ENCODE assay signal across 13 mouse cellular contexts in the genomic region with DNA sequence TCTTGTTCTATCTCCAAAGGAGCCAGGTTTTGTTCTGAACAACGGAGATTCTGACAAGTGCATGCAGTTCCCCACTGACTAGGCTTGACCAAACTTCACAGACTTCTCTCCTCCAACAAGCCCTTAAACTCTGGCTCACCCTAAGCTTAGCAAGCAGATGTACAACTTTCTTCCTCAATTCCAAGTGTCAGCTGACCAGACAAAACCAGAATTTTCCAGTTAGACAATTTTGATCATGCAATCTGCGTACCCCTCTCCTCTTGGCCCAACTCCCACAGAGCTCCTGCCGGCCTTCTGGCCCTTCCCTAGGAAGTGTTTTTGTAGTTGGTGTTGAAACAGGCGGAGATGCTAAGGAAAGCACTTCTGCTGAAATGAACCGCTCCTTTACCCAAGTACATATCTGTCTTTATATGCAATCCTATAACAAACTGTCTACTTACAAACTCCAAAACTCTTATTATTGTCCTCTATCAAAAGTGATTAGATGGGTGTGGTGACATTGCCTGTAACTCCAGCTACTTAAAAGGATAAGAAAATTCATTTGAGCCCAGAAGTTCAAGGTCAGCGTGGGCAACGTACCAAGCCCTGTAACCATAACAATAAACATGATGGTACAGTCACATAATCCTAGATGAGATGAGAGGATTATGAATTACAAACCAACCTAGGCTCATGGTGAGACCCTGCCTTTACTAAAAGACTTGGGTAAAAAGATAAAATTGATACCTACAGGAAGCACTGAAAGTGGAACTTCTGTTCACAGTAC. TPM values are rescaled to one million over a fixed set of nuclear protein-coding genes. Genes with fewer than 3 reads are reported as not detected.
DNase-seq lines count a peak whose midpoint lies in the region; ATAC-seq and TF ChIP-seq lines count a peak whose summit lies in the region.
"Had no signal": no experiment of that assay in that cellular context is flagged by ENCODE, and none has a peak within 500 bp of the region (broad histone marks: within the 10 kb centered on the region; RNA-seq: fewer than 3 reads in every experiment).

No protein-coding gene starts in this region.

- DNase-seq in heart, adult 11 months = peak; percentile 95
- no peak for DNase-seq in heart, postnatal 36 days
- peak; percentile 48 for DNase-seq in lung, embryonic 14.5 days
- DNase-seq in lung, postnatal 4 days = no peak
- peak; percentile 72 for DNase-seq in skeletal muscle tissue, adult 2 months (ENCODE audit: low read depth, low spot score)
- DNase-seq in frontal cortex, postnatal 10 days (ENCODE audit: low spot score in 2 of 2) = no peak
- no peak for DNase-seq in cerebellum, adult 9-11 months
- DNase-seq: heart, postnatal 4 days; kidney, postnatal 14 days had no signal

- H3K4me3 ChIP-seq in lung, embryonic 14.5 days (ENCODE audit: low read depth, low read length) = no peak overlapping the region
- no peak overlapping the region for H3K4me3 ChIP-seq in brown adipose tissue, adult 24 weeks (ENCODE audit: insufficient read depth, low read depth, low read length)
- H3K4me3 ChIP-seq: embryonic facial prominence, embryonic 12.5 days; stomach, embryonic 15.5 days had no signal

- no peak overlapping the region for H3K27ac ChIP-seq in lung, embryonic 14.5 days (ENCODE audit: low read depth)
- peak overlapping the region; percentile 45 for H3K27ac ChIP-seq in brown adipose tissue, adult 24 weeks (replicated peaks; ENCODE audit: low read depth, low read length)
- H3K27ac ChIP-seq: embryonic facial prominence, embryonic 12.5 days; stomach, embryonic 15.5 days had no signal

- no peaks in the 10 kb centered on the region for H3K36me3 ChIP-seq in lung, embryonic 14.5 days (ENCODE audit: insufficient read depth)
- H3K36me3 ChIP-seq: embryonic facial prominence, embryonic 12.5 days; stomach, embryonic 15.5 days had no signal

- intact Hi-C loops in heart, postnatal 36 days (cut with DNase I) = no loop called here

- H3K4me1 ChIP-seq in lung, embryonic 14.5 days (ENCODE audit: insufficient read depth) = peaks cover 14% of the 10 kb centered on the region; the same call in 1 of the 2 replicates
- H3K4me1 ChIP-seq in brown adipose tissue, adult 24 weeks (ENCODE audit: control insufficient read depth, insufficient read depth, insufficient read length, low read length) = peaks cover 23% of the 10 kb centered on the region

- TF ChIP-seq CTCF in lung, embryonic 14.5 days (IDR thresholded peaks at IDR 0.05; ENCODE audit: low read depth) = no peak

- H3K9me3 ChIP-seq in lung, embryonic 14.5 days (ENCODE audit: low read depth, low read length) = no peaks in the 10 kb centered on the region
- H3K9me3 ChIP-seq: embryonic facial prominence, embryonic 12.5 days; stomach, embryonic 15.5 days had no signal

- ATAC-seq in lung, embryonic 14.5 days (ENCODE audit: insufficient read depth) = peak; percentile 38
- ATAC-seq: midbrain, embryonic 16.5 days had no signal

- H3K27me3 ChIP-seq in lung, embryonic 14.5 days (ENCODE audit: insufficient read depth, low read length) = no peaks in the 10 kb centered on the region
- H3K27me3 ChIP-seq: embryonic facial prominence, embryonic 12.5 days; stomach, embryonic 15.5 days had no signal

- no peak overlapping the region for H3K9ac ChIP-seq in lung, embryonic 14.5 days
- H3K9ac ChIP-seq: embryonic facial prominence, embryonic 12.5 days; stomach, embryonic 15.5 days had no signal

- H3K4me2 ChIP-seq in lung, embryonic 14.5 days = no peak overlapping the region
- H3K4me2 ChIP-seq: embryonic facial prominence, embryonic 12.5 days; stomach, embryonic 15.5 days had no signal

- WGBS in lung, embryonic 14.5 days = 57% methylated on average over 7 of the region's 7 CpGs

RNA-seq across cellular contexts. Expression of a gene that starts 10.4 kb away (rescaled TPM):
- total RNA-seq in heart, postnatal 36 days (2021) = 10 to 100 TPM; 52.1 to 57.6 TPM
- polyA plus RNA-seq in lung, embryonic 14.5 days (2014; fragmentation: Nextera tagmentation; extraction: Ambion mirVana) = 34.0 and 35.8 TPM in 2 replicates
- polyA plus RNA-seq in brown adipose tissue, adult 24 weeks (2012; ENCODE audit: insufficient read depth, insufficient read length, missing spikeins) = 22.1 and 33.0 TPM in 2 replicates

Comparison
In these comparisons a context has a peak if more than half of its experiments do, and no peak if none do; other contexts are left out.
1. DNase-seq: peak in heart, adult 11 months (single experiment), lung, embryonic 14.5 days (single experiment) and skeletal muscle tissue, adult 2 months (single experiment); none in heart, postnatal 36 days (0 of 2), lung, postnatal 4 days (0 of 2), frontal cortex, postnatal 10 days (0 of 2) and cerebellum, adult 9-11 months (single experiment).